Mouse (Mus musculus): ENCODE measurements around the gene Mcub.

Mcub gene

GRCm38 (mm10) chr3:129901271-129901809, 68.7 kb downstream of the Mcub start, which contains the start of gene Casp6:
Casp6 (plus strand) TSS chr3:129901425.
- in situ Hi-C loops (cut with MboI, MseI): loop anchor here in 1 of 2 experiments (10.0 kb wide), 1 partner anchor 793 kb away; no protein-coding TSS in a partner anchor

DNA sequence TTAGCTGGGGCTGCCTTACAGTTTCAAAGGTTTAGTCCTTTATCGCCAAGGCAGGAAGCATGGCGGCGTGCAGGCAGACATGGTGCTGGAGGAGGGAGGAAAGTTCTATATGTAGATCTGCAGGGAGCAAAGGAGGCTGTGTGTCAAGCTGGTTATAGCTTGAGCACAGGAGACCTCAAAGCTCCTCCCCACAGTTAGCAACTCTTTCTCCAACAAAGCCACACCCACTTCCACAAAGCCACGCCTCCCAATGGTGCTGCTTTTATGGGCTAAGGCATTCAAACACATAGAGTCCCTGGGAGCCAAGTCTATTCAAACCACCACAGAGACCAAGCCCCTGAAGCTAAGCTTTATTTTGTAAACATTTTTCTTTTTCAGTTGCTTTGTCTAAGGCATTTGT, 71.1 kb downstream of the Mcub start:
- in situ Hi-C loops (cut with MboI, MseI): loop anchor here (25.0 kb wide), 2 partner anchors 1213 to 1238 kb away; partner anchors contain the start of gene Lef1 (in 1 of the 2)

GRCm38 (mm10) chr3:129896591-129896990, 73.4 kb downstream of the Mcub start:
- in situ Hi-C loops (cut with MboI, MseI): loop anchor here (25.0 kb wide), 2 partner anchors 1216 to 1241 kb away; partner anchors contain the start of gene Lef1 (in 1 of the 2)

- in situ Hi-C loops (cut with MboI, MseI): loop anchor here (5.0 to 25.0 kb wide), 3 partner anchors 361 to 1244 kb away; partner anchors contain the start of genes Elovl6 (in 1 of the 2) and Lef1 (in 1 of the 2)
These were observed 76.9 kb downstream of the Mcub start for GRCm38 (mm10) chr3:129893143-129893542.

DNA sequence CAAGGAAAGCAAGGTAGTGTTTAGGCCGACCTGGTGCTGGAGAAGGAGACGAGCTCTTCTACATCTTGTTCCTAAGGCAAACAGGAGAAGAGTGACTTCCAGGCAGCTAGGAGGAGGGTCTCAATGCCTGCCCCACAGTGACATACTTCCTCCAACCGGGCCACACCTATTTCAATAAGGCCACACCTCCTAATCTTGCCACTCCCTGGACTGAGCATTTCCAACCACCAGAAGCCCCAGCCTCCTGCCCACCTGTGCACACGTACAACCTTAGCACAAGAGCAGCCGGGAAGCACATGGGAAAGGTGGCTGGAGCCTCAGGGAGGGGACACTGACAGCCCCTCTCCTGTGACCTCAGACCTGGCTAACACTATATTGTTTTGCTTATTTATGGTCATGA, 78.0 kb downstream of the Mcub start:
- in situ Hi-C loops (cut with MboI, MseI): loop anchor here (5.0 to 25.0 kb wide), 3 partner anchors 360 to 1245 kb away; partner anchors contain the start of genes Elovl6 (in 1 of the 2) and Lef1 (in 1 of the 2)

GRCm38 (mm10) chr3:129887779-129888517, 82.1 kb downstream of the Mcub start:
- in situ Hi-C loops (cut with MboI, MseI): loop anchor here (25.0 kb wide), 2 partner anchors 1224 to 1249 kb away; partner anchors contain the start of gene Lef1 (in 1 of the 2)

GRCm38 (mm10) chr3:129886430-129886829, 83.6 kb downstream of the Mcub start:
- in situ Hi-C loops (cut with MboI, MseI): loop anchor here (25.0 kb wide), 2 partner anchors 1226 to 1251 kb away; partner anchors contain the start of gene Lef1 (in 1 of the 2)

GRCm38 (mm10) chr3:129885577-129885976, 84.4 kb downstream of the Mcub start:
- in situ Hi-C loops (cut with MboI, MseI): loop anchor here (25.0 kb wide), 2 partner anchors 1227 to 1252 kb away; partner anchors contain the start of gene Lef1 (in 1 of the 2)

- in situ Hi-C loops (cut with MboI, MseI): loop anchor here (25.0 kb wide), 2 partner anchors 1231 to 1256 kb away; partner anchors contain the start of gene Lef1 (in 1 of the 2)
These were observed 88.9 kb downstream of the Mcub start for GRCm38 (mm10) chr3:129880925-129881593.

DNA sequence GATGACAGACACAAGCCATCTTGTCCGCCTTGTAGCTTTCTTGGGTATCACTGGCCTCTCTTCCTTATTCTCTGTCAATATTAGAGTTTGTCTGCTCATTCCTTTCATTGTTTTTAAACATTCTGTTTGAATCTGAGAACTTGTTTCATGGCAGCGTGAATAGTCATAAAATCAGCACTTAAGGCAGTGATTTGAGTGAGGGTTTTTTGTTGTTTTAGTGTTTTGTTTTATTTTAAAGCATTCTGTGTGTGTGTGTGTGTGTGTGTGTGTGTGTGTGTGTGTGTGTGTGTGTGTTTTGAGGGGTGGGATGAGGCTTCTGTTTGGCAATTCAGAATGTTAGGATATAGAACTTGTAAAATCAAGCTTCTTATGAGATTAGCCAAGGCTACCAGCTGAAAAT, 90.1 kb downstream of the Mcub start:
- in situ Hi-C loops (cut with MboI, MseI): loop anchor here (25.0 kb wide), 2 partner anchors 1232 to 1257 kb away; partner anchors contain the start of gene Lef1 (in 1 of the 2)

DNA sequence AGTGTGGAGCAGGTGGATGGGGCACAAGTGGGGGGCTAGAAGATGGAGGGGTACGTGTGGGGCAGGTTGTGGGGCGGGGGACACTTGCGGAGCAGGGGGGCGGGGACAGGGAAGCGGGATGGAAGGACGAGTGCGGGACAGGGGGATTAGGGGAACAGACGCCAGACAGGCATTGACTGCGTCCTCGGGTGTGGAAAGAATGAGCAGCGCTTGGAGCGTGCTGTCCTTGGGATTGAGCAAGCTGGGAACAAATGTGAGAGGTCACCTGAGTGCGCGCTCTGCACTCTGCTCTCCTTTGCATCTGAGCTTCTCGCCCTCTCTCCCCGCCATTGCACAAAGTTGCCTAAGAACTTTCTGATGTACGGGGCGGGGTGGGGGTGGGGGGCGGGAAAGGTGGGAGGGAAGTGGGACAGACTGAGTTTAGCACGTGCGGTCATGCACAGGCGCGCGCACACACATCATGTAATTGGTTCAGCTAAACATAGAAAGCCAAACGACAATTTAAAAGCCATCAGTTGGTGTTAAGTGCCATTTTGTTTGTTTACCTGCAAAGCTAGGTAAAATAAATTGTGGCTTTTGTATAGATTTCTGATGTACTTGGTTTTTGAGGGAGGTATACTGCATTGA, 90.8 kb downstream of the Mcub start:
- in situ Hi-C loops (cut with MboI, MseI): loop anchor here (25.0 kb wide), 2 partner anchors 1233 to 1258 kb away; partner anchors contain the start of gene Lef1 (in 1 of the 2)

GRCm38 (mm10) chr3:129878405-129879021, 91.5 kb downstream of the Mcub start, which contains the start of gene Pla2g12a:
Pla2g12a (plus strand) TSS chr3:129878606.
- in situ Hi-C loops (cut with MboI, MseI): loop anchor here (25.0 kb wide), 2 partner anchors 1234 to 1259 kb away; partner anchors contain the start of gene Lef1 (in 1 of the 2)

DNA sequence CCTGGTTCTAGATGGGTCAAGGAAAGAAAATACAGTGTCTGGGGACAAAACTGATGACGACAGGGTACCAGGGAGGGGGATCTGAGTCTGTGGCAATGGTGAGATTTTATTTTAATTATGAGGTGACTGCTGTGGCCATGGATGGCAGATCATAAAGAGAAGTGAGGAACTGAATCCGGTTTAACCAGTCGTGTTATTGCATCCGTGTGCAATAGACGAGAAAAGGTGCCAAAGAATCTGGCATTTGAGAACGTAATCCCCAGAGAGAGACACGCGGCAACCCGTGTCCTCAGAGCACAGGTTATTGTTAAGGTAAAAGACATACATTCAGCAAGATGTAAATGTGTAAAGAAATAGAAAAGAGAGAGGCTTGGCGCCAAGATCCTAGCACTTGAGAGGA, 92.7 kb downstream of the Mcub start:
- in situ Hi-C loops (cut with MboI, MseI): loop anchor here (25.0 kb wide), 2 partner anchors 1235 to 1260 kb away; partner anchors contain the start of gene Lef1 (in 1 of the 2)
